Mouse (Mus musculus) heart, embryonic 13.5 days (tissue): ENCODE measurements around the gene Hist1h1a. TPM values are rescaled to one million over a fixed set of nuclear protein-coding genes. Genes with fewer than 3 reads are reported as not detected.
A peak's percentile ranks its signal among the peaks of the same experiment; 100 is the strongest.
"Not testable (repeated sequence)": the region's sequence is repeated elsewhere in the genome, so short reads cannot be mapped to it uniquely, and the experiment has no call there.

Experiments
- ATAC-seq: fragments of 200-750 bp; cut with Nextera tagmentation; 2 replicates; pipeline ENCODE4 v1.8.0; 2017; ENCODE audit warnings: moderate TSS enrichment; ENCODE audit not compliant: insufficient number of reproducible peaks, low FRiP score, low TSS enrichment; ENCODE audit errors: extremely low read depth
- H3K27ac ChIP-seq: fragments of 300-500 bp; sonication (generic); replicated peaks from 2 replicates; pipeline ENCODE4 v1.5.1; 2015; ENCODE audit warnings: moderate library complexity, mild to moderate bottlenecking, inconsistent platforms
- H3K27me3 ChIP-seq: fragments of 300-500 bp; sonication (generic); replicated peaks from 2 replicates; pipeline ENCODE4 v1.6.1; 2015; ENCODE audit warnings: mild to moderate bottlenecking, inconsistent platforms
- H3K36me3 ChIP-seq: fragments of 300-500 bp; sonication (generic); 2 replicates; pipeline ENCODE4 v1.6.1; 2015; ENCODE audit warnings: mild to moderate bottlenecking, inconsistent platforms
- H3K4me1 ChIP-seq: fragments of 300-500 bp; sonication (generic); 2 replicates; pipeline ENCODE4 v1.6.1; 2015; ENCODE audit warnings: inconsistent platforms
- H3K4me2 ChIP-seq: fragments of 300-500 bp; sonication (generic); 2 replicates; pipeline ENCODE4 v1.6.1; 2015; ENCODE audit warnings: inconsistent platforms, mild to moderate bottlenecking, moderate library complexity
- H3K4me3 ChIP-seq: fragments of 300-500 bp; sonication (generic); 2 replicates; pipeline ENCODE4 v1.5.1; 2015; ENCODE audit warnings: moderate library complexity, mild to moderate bottlenecking, inconsistent platforms
- H3K9ac ChIP-seq: fragments of 300-500 bp; sonication (generic); 2 replicates; pipeline ENCODE4 v1.6.1; 2015; ENCODE audit warnings: inconsistent platforms, mild to moderate bottlenecking, moderate library complexity
- H3K9me3 ChIP-seq: fragments of 300-500 bp; sonication (generic); 2 replicates; pipeline ENCODE4 v1.6.1; 2016; ENCODE audit warnings: inconsistent platforms
- WGBS: fragments of 180-500 bp; shearing (Covaris S2); methylation state at CpG from one replicate; pipeline ENCODE4 v1.1.7; 2015; ENCODE audit warnings: mixed read lengths; 5-methylcytosine and 5-hydroxymethylcytosine counted together
- polyA plus RNA-seq: library from polyadenylated mRNA; unstranded; fragments of >200 nt; fragmentation: Nextera tagmentation; extraction: Ambion mirVana; gene quantifications from 2 replicates; pipeline ENCODE4 v1.2.1, GENCODE M21; 2015

The Hist1h1a gene
- polyA plus RNA-seq, 1 experiment from 2014 or later = 1.5 TPM

- Histone ChIP-seq H3K27me3 (no peaks in the 10 kb centered on the region), H3K4me2 (peak overlapping the region; percentile 70), H3K9ac (peak overlapping the region; percentile 75), H3K36me3 (no peaks in the 10 kb centered on the region), H3K9me3 (no peaks in the 10 kb centered on the region), H3K27ac (peak overlapping the region; percentile 98), H3K4me1 (peaks cover 42% of the 10 kb centered on the region), H3K4me3 (peak overlapping the region; percentile 52)
- 2% methylated on average over 15 of the region's 36 CpGs for WGBS
- no peak for ATAC-seq
Observed at GRCm38 (mm10) chr13:23744421-23745380, 18.8 kb upstream of the Hist1h1a start.

GRCm38 (mm10) chr13:23745381-23746161 lies 17.9 kb upstream of the Hist1h1a start, which contains the start of gene Hist1h3c:
Gene Hist1h3c, minus strand, starts transcription at chr13:23745602.
- no peaks in the 10 kb centered on the region for H3K36me3 ChIP-seq
- peak within 1 kb of the TSS; percentile 52 for H3K4me3 ChIP-seq
- H3K4me1 ChIP-seq = peaks cover 39% of the 10 kb centered on the region
- peak within 1 kb of the TSS; percentile 70 for H3K4me2 ChIP-seq
- H3K27ac ChIP-seq = peak within 1 kb of the TSS; percentile 98
- H3K27me3 ChIP-seq = no peaks in the 10 kb centered on the region
- H3K9ac ChIP-seq = peak within 1 kb of the TSS; percentile 83
- WGBS = 1% methylated on average over 23 of the region's 28 CpGs
- H3K9me3 ChIP-seq = no peaks in the 10 kb centered on the region
- ATAC-seq = peak; percentile 52; the same call in 1 of the 2 replicates

DNA sequence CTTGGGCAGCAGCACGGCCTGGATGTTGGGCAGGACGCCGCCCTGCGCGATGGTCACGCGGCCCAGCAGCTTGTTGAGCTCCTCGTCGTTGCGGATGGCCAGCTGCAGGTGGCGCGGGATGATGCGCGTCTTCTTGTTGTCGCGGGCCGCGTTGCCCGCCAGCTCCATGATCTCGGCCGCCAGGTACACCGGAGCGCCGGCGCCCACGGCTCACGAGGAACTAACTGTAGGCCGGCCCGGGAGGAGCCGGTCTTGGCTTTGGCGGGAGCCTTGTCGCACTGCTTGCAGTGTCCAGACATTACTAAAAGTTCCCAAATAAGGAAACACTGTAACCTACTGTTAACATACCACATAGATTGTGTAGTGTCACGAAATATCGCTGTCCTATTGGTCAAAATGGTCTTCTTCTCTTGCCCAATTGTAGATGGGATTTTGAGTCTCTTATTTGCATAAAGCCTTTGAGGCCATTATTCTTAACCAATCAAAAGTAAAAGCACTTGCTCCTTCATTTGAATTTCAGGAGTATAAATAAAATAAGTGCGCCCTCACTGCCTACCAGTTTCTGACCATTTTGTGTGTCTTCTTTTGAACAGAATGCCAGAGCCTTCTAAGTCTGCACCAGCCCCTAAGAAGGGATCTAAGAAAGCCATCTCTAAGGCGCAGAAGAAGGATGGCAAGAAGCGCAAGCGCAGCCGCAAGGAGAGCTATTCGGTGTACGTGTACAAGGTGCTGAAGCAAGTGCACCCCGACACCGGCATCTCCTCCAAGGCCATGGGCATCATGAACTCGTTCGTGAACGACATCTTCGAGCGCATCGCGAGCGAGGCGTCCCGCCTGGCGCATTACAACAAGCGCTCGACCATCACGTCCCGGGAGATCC lies 17.0 kb upstream of the Hist1h1a start, which contains the start of gene Hist1h2bb:
Gene Hist1h2bb, plus strand, starts transcription at position 534 of the 880 bp plus-strand sequence.
- ATAC-seq = peak; percentile 77
- peak within 1 kb of the TSS; percentile 52 for H3K4me3 ChIP-seq
- H3K4me1 ChIP-seq = peaks cover 35% of the 10 kb centered on the region
- not testable (repeated sequence) for H3K9me3 ChIP-seq, H3K27me3 ChIP-seq, H3K36me3 ChIP-seq
- WGBS = under 1% methylated on average over 45 of the region's 58 CpGs
- peak within 1 kb of the TSS; percentile 70 for H3K4me2 ChIP-seq
- H3K9ac ChIP-seq = peak within 1 kb of the TSS; percentile 83
- peak within 1 kb of the TSS; percentile 98 for H3K27ac ChIP-seq

- Histone ChIP-seq H3K27me3 (no peaks in the 10 kb centered on the region), H3K36me3 (no peaks in the 10 kb centered on the region), H3K27ac (peak overlapping the region; percentile 98), H3K4me3 (peak overlapping the region; percentile 52), H3K9ac (peak overlapping the region; percentile 82), H3K9me3 (no peaks in the 10 kb centered on the region), H3K4me1 (peaks cover 31% of the 10 kb centered on the region), H3K4me2 (peak overlapping the region; percentile 70)
- WGBS = 6% methylated on average over 13 of the region's 13 CpGs
- no peak for ATAC-seq
Observed at GRCm38 (mm10) chr13:23747081-23747891, 16.2 kb upstream of the Hist1h1a start.

DNA sequence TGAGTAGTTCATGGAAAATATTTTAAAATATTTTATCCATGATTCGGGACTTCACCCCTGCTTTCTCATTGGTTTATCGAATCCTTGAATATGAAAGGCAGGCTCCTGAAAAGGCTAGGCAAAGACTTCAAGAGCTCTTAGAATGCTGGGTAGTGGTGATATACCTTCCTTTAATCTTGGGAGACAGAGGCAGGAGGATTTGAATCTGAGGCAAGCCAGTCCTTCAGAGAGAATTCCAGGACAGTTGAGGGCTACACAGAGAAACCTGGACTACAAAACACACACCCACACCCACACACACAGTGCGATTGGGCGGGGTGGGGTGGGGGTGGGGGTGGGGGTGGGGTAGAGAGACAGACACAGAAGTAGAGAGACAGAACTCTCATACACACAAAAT lies 15.6 kb upstream of the Hist1h1a start:
- peak overlapping the region; percentile 70 for H3K4me2 ChIP-seq
- ATAC-seq = no peak

DNA sequence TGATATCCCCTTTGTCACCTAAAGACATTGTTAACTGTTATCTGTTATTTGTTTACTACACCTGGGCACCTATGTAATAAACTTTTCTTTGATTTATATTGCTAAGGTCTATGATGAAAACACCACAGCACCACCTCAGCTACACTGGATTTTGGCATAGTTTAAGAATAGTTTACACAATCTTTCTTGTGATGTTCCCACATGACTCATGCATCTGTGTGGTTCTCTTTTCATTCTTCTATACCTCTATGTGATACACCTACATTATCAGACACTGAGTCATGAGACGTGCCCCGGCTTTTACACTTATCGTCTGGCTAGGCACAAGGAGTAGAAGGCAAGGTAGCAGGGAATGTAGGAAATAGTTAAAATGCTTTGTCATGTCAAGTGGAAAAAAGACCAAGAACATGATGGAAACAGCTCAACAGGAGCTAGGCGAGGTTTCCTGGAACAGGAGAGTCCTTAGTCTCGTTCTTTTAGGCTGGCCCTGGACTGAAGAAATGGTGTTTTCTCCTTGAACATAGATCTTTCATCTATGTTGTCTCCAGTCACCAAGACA lies 13.8 kb upstream of the Hist1h1a start:
- H3K9me3 ChIP-seq = no peaks in the 10 kb centered on the region
- H3K9ac ChIP-seq = no peak overlapping the region
- peaks cover 27% of the 10 kb centered on the region for H3K4me1 ChIP-seq
- WGBS = 82% methylated on average over 5 of the region's 5 CpGs
- no peak for ATAC-seq
- no peaks in the 10 kb centered on the region for H3K27me3 ChIP-seq
- H3K27ac ChIP-seq = peak overlapping the region; percentile 70; the same call in 1 of the 2 replicates
- no peak overlapping the region for H3K4me2 ChIP-seq
- H3K4me3 ChIP-seq = no peak overlapping the region
- no peaks in the 10 kb centered on the region for H3K36me3 ChIP-seq

More for the DNA sequence above, 15.6 kb upstream of the Hist1h1a start:
- WGBS = 9% methylated on average over 4 of the region's 4 CpGs
- no peaks in the 10 kb centered on the region for H3K27me3 ChIP-seq
- no peaks in the 10 kb centered on the region for H3K9me3 ChIP-seq
- peak overlapping the region; percentile 98 for H3K27ac ChIP-seq
- H3K36me3 ChIP-seq = no peaks in the 10 kb centered on the region
- no peak overlapping the region for H3K4me3 ChIP-seq
- peak overlapping the region; percentile 68 for H3K9ac ChIP-seq
- peaks cover 33% of the 10 kb centered on the region for H3K4me1 ChIP-seq

GRCm38 (mm10) chr13:23750839-23751477 lies 12.5 kb upstream of the Hist1h1a start, which contains the start of gene Hist1h2ab:
Gene Hist1h2ab, plus strand, starts transcription at chr13:23751126.
- peak within 1 kb of the TSS; percentile 52 for H3K4me3 ChIP-seq
- not testable (repeated sequence) for H3K36me3 ChIP-seq, H3K9me3 ChIP-seq, H3K27me3 ChIP-seq, ATAC-seq
- WGBS = 1% methylated on average over 29 of the region's 47 CpGs
- peaks cover 24% of the 10 kb centered on the region for H3K4me1 ChIP-seq
- peak within 1 kb of the TSS; percentile 85 for H3K9ac ChIP-seq
- peak within 1 kb of the TSS; percentile 95 for H3K27ac ChIP-seq
- peak within 1 kb of the TSS; percentile 73 for H3K4me2 ChIP-seq

DNA sequence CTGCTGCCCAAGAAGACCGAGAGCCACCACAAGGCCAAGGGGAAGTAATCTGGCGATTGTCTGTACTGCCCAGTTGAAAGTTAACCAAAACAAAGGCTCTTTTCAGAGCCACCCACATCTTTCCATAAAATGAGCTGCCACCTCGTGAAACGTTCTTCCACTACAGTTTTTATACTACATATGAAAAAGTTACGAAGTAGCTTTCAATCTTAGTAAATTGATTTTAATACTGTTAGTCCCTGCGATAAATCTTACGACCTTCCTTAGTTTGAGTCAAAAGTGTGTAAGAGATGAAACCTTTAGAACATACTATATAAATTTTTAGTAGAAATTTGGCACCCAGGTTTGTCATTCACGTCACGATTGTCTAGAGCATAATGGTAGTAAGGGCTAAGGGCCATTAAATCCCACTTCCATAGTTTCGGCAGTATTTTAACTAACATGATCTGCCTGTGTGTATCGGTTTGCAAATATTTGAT lies 11.9 kb upstream of the Hist1h1a start:
- H3K27me3 ChIP-seq = no peaks in the 10 kb centered on the region
- H3K27ac ChIP-seq = peak overlapping the region; percentile 95
- peak overlapping the region; percentile 73 for H3K4me2 ChIP-seq
- ATAC-seq = no peak
- WGBS = 2% methylated on average over 11 of the region's 11 CpGs
- H3K9me3 ChIP-seq = no peaks in the 10 kb centered on the region
- peak overlapping the region; percentile 85 for H3K9ac ChIP-seq
- peaks cover 24% of the 10 kb centered on the region for H3K4me1 ChIP-seq
- no peaks in the 10 kb centered on the region for H3K36me3 ChIP-seq
- H3K4me3 ChIP-seq = peak overlapping the region; percentile 52

DNA sequence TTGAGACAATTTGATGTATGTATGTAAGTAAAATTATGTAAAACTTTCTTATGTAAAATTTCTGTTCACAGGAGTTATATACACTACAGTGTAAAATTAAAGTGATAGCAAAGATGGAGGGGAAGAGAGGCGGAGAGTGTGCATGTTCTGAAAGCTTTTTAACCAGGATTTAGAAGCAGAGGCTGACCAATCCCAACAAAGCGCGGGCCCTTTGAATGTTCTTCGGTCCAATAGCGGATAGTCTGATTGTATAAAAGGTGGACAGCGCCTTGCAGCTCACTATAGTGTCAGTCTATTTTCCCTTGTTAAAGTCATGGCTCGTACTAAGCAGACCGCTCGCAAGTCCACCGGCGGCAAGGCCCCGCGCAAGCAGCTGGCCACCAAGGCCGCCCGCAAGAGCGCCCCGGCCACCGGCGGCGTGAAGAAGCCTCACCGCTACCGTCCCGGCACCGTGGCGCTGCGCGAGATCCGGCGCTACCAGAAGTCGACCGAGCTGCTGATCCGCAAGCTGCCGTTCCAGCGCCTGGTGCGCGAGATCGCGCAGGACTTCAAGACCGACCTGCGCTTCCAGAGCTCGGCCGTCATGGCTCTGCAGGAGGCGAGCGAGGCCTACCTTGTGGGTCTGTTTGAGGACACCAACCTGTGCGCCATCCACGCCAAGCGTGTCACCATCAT lies 11.3 kb upstream of the Hist1h1a start, which contains the start of gene Hist1h3b:
Gene Hist1h3b, plus strand, starts transcription at position 201 of the 675 bp plus-strand sequence.
- peak within 1 kb of the TSS; percentile 85 for H3K9ac ChIP-seq
- not testable (repeated sequence) for H3K36me3 ChIP-seq, H3K9me3 ChIP-seq, H3K27me3 ChIP-seq
- peaks cover 22% of the 10 kb centered on the region for H3K4me1 ChIP-seq
- H3K4me2 ChIP-seq = peak within 1 kb of the TSS; percentile 73
- H3K4me3 ChIP-seq = peak within 1 kb of the TSS; percentile 52
- ATAC-seq = peak; percentile 70
- WGBS = under 1% methylated on average over 21 of the region's 47 CpGs
- H3K27ac ChIP-seq = peak within 1 kb of the TSS; percentile 95
